Mouse (Mus musculus): ENCODE data around the gene Cd63. TPM values are rescaled to one million over a fixed set of nuclear protein-coding genes. Genes with fewer than 3 reads are reported as not detected.

Cd63 gene
- polyA plus RNA-seq, 2 experiments = 29.6 to 85.0 TPM

GRCm38 (mm10) chr10:128895952-128896693 is 4.7 kb upstream of the Cd63 start:
- ATAC-seq (ENCODE audit: insufficient read depth) (no peak), DNase-seq (ENCODE audit: low read depth in 3 of 3, low spot score in 3 of 3) (no peak)
- no peak overlapping the region for H3K4me3 ChIP-seq (ENCODE audit: insufficient read depth in 1 of 2, low read depth in 2 of 2, low read length in 2 of 2)
- TF ChIP-seq CTCF (IDR thresholded peaks at IDR 0.05; ENCODE audit: low read depth) = no peak
- TF ChIP-seq EP300 (IDR thresholded peaks at IDR 0.05; ENCODE audit: low read depth) = no peak
- H3K27me3 ChIP-seq (ENCODE audit: control insufficient read depth, insufficient read depth, low read length) = peaks cover 49% of the 10 kb centered on the region
- H3K4me1 ChIP-seq (replicated peaks; ENCODE audit: control insufficient read depth in 2 of 2, insufficient read depth in 2 of 2, low read length in 1 of 2) = 0 out of 4 replicates have a peak, but pooled peaks cover 0 to 2% of the 10 kb centered on the region in 2 experiments
- WGBS (ENCODE audit: insufficient replicate concordance) = 7% methylated on average over 17 of the region's 17 CpGs
- H3K9ac ChIP-seq (replicated peaks) = no peak overlapping the region
- H3K36me3 ChIP-seq (replicated peaks; ENCODE audit: control insufficient read depth, insufficient read depth, low read depth) = no peaks in the 10 kb centered on the region
- no peak overlapping the region for H3K27ac ChIP-seq
- H3K9me3 ChIP-seq (ENCODE audit: control insufficient read depth, low read length) = no peaks in the 10 kb centered on the region
- no peak overlapping the region for H3K4me2 ChIP-seq (ENCODE audit: low read depth)

GRCm38 (mm10) chr10:128896807-128897206 is 4.0 kb upstream of the Cd63 start:
- Histone ChIP-seq H3K27me3 (ENCODE audit: control insufficient read depth, insufficient read depth, low read length) (peaks cover 42% of the 10 kb centered on the region), H3K9ac (replicated peaks) (no peak overlapping the region), H3K4me2 (ENCODE audit: low read depth) (no peak overlapping the region), H3K9me3 (ENCODE audit: control insufficient read depth, low read length) (no peaks in the 10 kb centered on the region), H3K4me3 (ENCODE audit: insufficient read depth in 1 of 2, low read depth in 2 of 2, low read length in 2 of 2) (no peak overlapping the region), H3K4me1 (replicated peaks; ENCODE audit: control insufficient read depth in 2 of 2, insufficient read depth in 2 of 2, low read length in 1 of 2) (0 out of 4 replicates have a peak, but pooled peaks cover 0 to 5% of the 10 kb centered on the region in 2 experiments), H3K27ac (no peak overlapping the region), H3K36me3 (replicated peaks; ENCODE audit: control insufficient read depth, insufficient read depth, low read depth) (no peaks in the 10 kb centered on the region)
- 14% methylated on average over 1 of the region's 1 CpGs for WGBS (ENCODE audit: insufficient replicate concordance)
- no peak for DNase-seq (ENCODE audit: low read depth in 3 of 3, low spot score in 3 of 3)
- TF ChIP-seq EP300 (IDR thresholded peaks at IDR 0.05; ENCODE audit: low read depth) (no peak), CTCF (IDR thresholded peaks at IDR 0.05; ENCODE audit: low read depth) (no peak)
- ATAC-seq (ENCODE audit: insufficient read depth) = no peak

GRCm38 (mm10) chr10:128897501-128897900 is 3.3 kb upstream of the Cd63 start:
- WGBS (ENCODE audit: insufficient replicate concordance) = 5% methylated on average over 1 of the region's 1 CpGs
- no peak for ATAC-seq (ENCODE audit: insufficient read depth)
- no peaks in the 10 kb centered on the region for H3K9me3 ChIP-seq (ENCODE audit: control insufficient read depth, low read length)
- H3K27me3 ChIP-seq (ENCODE audit: control insufficient read depth, insufficient read depth, low read length) = peaks cover 35% of the 10 kb centered on the region
- no peak overlapping the region for H3K27ac ChIP-seq
- H3K4me2 ChIP-seq (ENCODE audit: low read depth) = no peak overlapping the region
- no peak overlapping the region for H3K9ac ChIP-seq (replicated peaks)
- no peaks in the 10 kb centered on the region for H3K36me3 ChIP-seq (replicated peaks; ENCODE audit: control insufficient read depth, insufficient read depth, low read depth)
- TF ChIP-seq EP300 (IDR thresholded peaks at IDR 0.05; ENCODE audit: low read depth) = no peak
- TF ChIP-seq CTCF (IDR thresholded peaks at IDR 0.05; ENCODE audit: low read depth) = no peak
- 0 out of 4 replicates have a peak, but pooled peaks cover 0 to 5% of the 10 kb centered on the region in 2 experiments for H3K4me1 ChIP-seq (replicated peaks; ENCODE audit: control insufficient read depth in 2 of 2, insufficient read depth in 2 of 2, low read length in 1 of 2)
- no peak overlapping the region for H3K4me3 ChIP-seq (ENCODE audit: insufficient read depth in 1 of 2, low read depth in 2 of 2, low read length in 2 of 2)
- no peak for DNase-seq (ENCODE audit: low read depth in 3 of 3, low spot score in 3 of 3)

- DNase-seq (ENCODE audit: low read depth in 3 of 3, low spot score in 3 of 3) (no peak), ATAC-seq (ENCODE audit: insufficient read depth) (no peak)
- H3K27me3 ChIP-seq (ENCODE audit: control insufficient read depth, insufficient read depth, low read length) = peaks cover 16% of the 10 kb centered on the region
- no peaks in the 10 kb centered on the region for H3K36me3 ChIP-seq (replicated peaks; ENCODE audit: control insufficient read depth, insufficient read depth, low read depth)
- no peak overlapping the region for H3K9ac ChIP-seq (replicated peaks)
- H3K9me3 ChIP-seq (ENCODE audit: control insufficient read depth, low read length) = no peaks in the 10 kb centered on the region
- H3K27ac ChIP-seq = no peak overlapping the region
- H3K4me1 ChIP-seq (replicated peaks; ENCODE audit: control insufficient read depth in 2 of 2, insufficient read depth in 2 of 2, low read length in 1 of 2) = 0 out of 4 replicates have a peak, but pooled peaks cover 0 to 5% of the 10 kb centered on the region in 2 experiments
- TF ChIP-seq EP300 (IDR thresholded peaks at IDR 0.05; ENCODE audit: low read depth) (no peak), CTCF (IDR thresholded peaks at IDR 0.05; ENCODE audit: low read depth) (no peak)
- H3K4me3 ChIP-seq (ENCODE audit: insufficient read depth in 1 of 2, low read depth in 2 of 2, low read length in 2 of 2) = no peak overlapping the region
- H3K4me2 ChIP-seq (ENCODE audit: low read depth) = no peak overlapping the region
- WGBS (ENCODE audit: insufficient replicate concordance) = 51% methylated on average over 6 of the region's 6 CpGs
Measured at GRCm38 (mm10) chr10:128899759-128900490, 864 bp upstream of the Cd63 start.

GRCm38 (mm10) chr10:128901409-128901808 is 620 bp downstream of the Cd63 start:
- H3K4me1 ChIP-seq (replicated peaks; ENCODE audit: control insufficient read depth in 2 of 2, insufficient read depth in 2 of 2, low read length in 1 of 2) = 0 out of 4 replicates have a peak, but pooled peaks cover 0 to 3% of the 10 kb centered on the region in 2 experiments
- DNase-seq (ENCODE audit: low read depth in 3 of 3, low spot score in 3 of 3) (no peak), ATAC-seq (ENCODE audit: insufficient read depth) (peak; percentile 16; the same call in 1 of the 2 replicates)
- H3K9ac ChIP-seq (replicated peaks) = no peak overlapping the region
- H3K9me3 ChIP-seq (ENCODE audit: control insufficient read depth, low read length) = no peaks in the 10 kb centered on the region
- no peaks in the 10 kb centered on the region for H3K36me3 ChIP-seq (replicated peaks; ENCODE audit: control insufficient read depth, insufficient read depth, low read depth)
- 34% methylated on average over 1 of the region's 1 CpGs for WGBS (ENCODE audit: insufficient replicate concordance)
- H3K27me3 ChIP-seq (ENCODE audit: control insufficient read depth, insufficient read depth, low read length) = peaks cover 7% of the 10 kb centered on the region
- no peak overlapping the region for H3K27ac ChIP-seq
- no peak for TF ChIP-seq EP300 (IDR thresholded peaks at IDR 0.05; ENCODE audit: low read depth)
- no peak for TF ChIP-seq CTCF (IDR thresholded peaks at IDR 0.05; ENCODE audit: low read depth)
- H3K4me2 ChIP-seq (ENCODE audit: low read depth) = no peak overlapping the region
- no peak overlapping the region for H3K4me3 ChIP-seq (ENCODE audit: insufficient read depth in 1 of 2, low read depth in 2 of 2, low read length in 2 of 2)

Measured in liver, embryonic 14.5 days (tissue).